Mouse (Mus musculus): ENCODE data around the gene Tbx21.

The Tbx21 gene

GRCm38 (mm10) chr11:97114671-97115601 lies at the start of gene Tbx21:
Gene Tbx21 (minus strand): TSS chr11:97115331.
- DNase-seq (ENCODE audit: low read depth, low spot score): peak; percentile 55

DNA sequence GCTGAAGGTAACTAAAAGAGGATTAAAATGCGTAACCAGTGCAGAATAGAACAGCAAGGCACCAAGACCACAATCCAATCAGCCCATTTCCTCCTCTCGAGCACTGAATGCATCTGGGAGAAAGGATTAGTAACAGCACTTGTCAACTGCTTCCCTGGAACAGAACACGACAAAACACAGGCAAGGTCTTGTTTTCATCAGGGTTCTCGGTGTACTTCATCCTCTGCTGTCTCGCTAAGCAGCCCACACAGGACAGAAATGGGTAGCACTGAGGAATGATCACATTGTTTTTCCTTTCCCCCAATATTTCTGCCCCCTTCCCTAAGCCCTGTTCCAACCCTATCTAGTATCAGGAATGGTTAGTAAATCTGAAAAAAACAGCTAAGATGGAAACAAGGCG lies 45.2 kb upstream of the Tbx21 start:
- DNase-seq (ENCODE audit: low read depth, low spot score): no peak

DNA sequence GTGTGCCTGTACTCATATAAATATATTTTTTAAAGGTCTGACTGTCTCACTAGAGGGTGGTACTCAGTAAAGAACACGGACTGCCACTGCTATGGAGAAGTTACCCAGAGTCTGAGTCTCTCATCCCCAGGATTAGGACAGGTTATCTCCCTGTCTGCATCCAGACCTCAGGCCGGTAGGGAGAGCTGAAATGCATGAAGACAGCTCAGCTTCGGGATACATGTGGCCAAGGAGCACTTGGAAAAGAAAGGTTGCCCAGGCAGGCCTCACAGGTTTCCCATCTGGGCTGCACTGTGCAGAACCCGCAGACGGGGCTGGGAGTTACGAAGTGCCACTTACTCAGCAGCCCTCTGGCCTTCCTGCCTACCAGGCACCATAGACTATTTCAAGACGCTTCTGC lies 41.9 kb upstream of the Tbx21 start:
- DNase-seq (ENCODE audit: low read depth, low spot score): no peak

DNA sequence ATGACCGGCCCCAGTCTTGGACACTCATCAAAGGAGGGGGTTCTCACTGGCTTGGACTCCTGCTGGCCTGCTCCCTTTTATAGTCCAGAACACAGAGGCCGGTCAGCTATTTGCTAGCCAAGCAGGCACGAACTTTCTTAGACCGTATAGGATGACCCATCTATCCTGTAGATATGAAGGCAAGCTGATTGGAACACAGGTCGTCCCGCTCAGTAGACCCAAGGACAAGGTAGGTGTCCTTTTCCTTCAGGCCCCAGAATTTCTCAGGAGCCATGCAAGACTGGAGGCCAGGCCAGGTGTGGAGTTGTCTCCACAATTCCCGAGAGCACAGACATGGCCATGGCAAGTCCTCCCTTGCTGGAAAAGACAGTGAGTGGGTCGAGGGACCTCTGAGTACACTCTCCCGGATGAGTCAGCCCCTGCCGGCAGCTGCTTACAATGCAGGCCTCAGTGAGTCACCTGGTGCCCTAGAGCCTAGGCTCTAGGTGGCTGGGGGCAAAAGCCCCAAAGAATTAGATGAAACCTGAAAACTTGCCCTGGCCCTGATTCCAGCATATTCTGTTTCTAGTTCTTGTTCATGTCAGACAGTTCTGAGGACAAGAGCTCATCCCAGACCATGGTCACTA lies 37.6 kb upstream of the Tbx21 start:
- peak; percentile 49 for DNase-seq (ENCODE audit: low read depth, low spot score)

DNA sequence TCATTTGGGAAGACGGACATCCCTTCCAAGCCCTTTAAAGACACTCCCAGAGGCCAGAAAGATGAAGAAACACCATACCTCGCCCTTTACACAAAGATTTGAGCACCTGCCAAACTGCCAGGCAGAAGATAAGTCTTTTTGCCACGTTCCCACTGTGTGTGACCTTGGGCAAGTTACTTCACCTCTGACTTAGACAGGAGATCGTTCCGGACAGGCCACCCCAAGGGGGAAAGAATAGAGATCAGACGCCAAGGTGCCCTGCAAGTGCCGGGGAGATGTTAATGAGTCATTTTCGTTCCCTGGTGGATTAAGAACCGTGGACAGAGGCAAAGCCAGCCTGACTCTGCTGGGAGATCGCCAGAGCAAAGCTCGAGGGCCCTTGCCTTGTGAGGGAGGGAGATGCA lies 36.9 kb upstream of the Tbx21 start:
- peak; percentile 78 for DNase-seq (ENCODE audit: low read depth, low spot score)

DNA sequence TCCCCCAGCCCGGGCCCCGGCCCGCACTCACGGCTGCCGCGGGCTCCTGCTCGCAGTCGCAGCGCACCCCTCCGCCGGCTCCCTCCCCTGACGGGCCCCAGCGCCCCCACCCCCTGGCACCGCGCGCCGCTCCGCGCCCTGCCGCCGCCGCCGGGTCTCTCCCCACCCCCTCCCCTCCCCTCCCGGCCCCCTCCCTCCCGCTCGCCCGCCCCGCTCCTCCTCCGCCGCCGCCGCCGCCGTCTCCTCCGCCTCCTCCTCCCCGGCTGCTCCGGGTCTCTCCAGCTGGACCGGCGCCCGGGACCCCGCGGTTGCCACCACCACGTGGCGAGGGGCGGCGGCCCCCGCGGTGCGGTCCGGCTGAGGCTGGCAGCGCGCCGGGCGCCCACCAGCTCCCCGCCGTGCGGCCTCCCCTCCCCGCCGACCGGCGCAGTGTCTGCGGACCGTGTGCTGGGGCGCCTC lies 36.2 kb upstream of the Tbx21 start, which contains the start of gene Tbkbp1:
Tbkbp1 (minus strand) TSS at position 153 of the 459 bp plus-strand sequence.
- DNase-seq (ENCODE audit: low read depth, low spot score): no peak

DNA sequence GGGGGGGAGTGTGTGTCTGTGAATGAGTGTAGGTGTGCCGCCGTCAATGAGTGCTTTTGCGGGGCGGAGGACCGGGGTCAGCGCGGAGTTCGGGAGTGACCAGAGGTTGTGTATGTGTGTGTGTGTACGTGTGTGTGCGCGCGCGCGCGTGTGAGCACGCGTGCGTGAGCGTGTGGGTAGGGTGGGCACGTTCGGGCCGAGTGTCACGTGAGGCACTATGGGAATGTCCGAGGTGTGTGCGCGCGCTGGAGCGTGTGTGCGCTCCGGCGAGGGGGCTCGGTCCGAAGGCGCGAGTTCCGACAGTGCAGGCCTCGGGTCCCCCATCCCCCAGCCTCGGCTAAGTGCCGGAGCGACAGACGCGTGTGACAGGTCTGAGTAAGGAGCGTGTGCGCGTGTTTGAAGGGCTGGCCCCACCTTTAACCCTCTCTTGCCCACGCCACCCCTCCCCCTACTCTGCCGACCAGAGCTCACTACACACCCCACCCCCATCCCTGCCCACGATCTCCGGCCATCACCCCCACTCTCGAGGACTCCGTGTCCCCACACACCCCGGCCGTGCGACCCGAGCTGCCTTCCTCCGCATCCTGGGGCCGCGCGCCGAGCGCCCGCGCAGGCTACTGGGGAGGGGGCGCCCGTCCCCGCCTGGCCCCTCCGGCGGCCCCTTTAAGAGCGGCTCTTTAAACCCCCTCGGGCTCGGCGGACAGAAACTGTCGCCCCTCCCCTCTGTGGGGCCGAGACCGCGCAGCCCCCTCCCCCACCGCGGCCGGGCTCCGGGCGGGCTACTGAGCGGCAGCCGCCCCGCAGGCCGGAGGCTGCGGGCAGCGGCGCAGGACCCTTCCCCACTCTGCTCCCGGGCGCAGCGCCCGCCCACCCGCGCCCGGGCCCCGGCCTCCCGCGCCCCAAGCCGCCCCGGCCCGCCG lies 35.5 kb upstream of the Tbx21 start:
- peak; percentile 82 for DNase-seq (ENCODE audit: low read depth, low spot score)

DNA sequence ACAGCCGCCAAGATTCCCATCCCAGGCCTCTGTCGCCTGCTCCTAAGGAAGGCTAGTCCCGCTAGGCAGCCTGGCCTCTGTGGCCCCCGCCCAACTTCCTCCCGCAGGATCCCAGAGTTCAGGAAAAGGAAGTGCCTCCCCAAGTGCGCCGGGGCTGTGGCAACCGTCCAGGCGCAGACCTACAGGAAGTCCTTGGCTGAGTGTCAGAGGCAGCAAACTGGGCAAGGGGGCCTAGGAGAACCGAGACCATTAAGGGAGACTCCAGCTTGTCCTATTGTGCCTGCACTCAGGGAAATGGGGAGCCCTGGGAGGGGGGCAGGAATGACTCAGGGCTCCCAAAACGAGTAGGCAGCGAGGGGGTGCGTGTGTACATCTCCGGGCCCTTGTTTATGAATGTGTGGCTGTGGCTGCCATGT lies 34.9 kb upstream of the Tbx21 start:
- peak; percentile 40 for DNase-seq (ENCODE audit: low read depth, low spot score)

DNA sequence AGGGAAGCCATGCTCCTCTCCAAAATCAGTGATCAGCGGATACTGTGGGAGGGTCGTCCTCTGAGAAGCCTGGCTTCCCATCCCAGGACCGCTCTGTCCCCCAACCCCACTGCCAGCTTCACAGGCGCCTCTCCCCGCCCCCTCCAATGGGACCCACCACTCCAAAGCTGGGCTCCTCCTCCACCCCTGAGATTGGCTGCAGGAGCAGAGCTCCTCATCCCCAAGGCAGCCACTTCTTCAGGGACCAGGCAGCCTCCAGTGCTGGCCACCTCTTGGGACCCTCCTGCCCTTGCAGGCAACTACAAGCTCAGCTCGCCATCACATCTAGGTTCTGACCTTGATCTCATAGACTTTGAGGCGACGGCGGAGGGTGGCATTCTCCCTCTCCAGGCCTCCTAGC lies 33.9 kb upstream of the Tbx21 start:
- DNase-seq (ENCODE audit: low read depth, low spot score): no peak

DNA sequence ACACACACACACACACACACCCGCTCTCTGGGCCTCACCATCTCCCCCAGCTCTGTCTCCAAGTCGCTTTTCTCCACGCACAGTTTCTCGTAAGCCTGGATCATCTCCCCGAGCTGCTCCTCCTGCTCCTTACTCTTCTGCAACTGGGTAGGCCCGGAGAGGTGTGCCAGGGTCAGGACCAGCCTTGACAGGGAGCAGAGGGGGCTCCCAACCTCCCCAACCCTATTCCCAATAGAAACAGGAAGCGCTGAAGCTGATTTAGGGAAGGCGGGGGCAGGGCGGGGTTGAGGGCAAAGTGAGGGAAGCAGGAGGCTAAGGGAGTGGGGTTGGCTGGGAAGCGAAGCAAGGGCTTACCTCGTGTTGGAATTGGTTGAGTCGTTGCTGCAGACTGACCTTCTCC lies 33.5 kb upstream of the Tbx21 start:
- DNase-seq (ENCODE audit: low read depth, low spot score): peak; percentile 38

GRCm38 (mm10) chr11:97147333-97147732 lies 32.2 kb upstream of the Tbx21 start:
- no peak for DNase-seq (ENCODE audit: low read depth, low spot score)

DNA sequence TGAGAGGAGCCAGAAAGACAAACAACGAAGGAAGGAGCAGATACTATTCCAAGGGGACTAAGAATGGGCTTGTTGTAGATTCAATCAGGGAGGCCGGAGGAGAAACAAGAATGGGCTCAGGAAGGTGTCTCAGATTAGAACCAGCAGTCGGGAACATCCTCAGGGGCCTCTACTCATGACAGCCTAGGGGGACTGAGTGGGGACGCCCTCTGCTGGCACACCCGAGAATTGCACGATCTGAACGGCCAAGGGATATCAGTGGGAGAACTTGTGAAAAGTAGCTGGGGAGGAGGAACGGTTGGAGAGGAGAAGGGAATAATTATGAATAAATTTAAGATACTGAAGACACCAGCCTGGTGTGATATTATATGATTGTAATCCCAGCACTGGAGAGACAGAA lies 31.6 kb upstream of the Tbx21 start:
- peak; percentile 83 for DNase-seq (ENCODE audit: low read depth, low spot score)

GRCm38 (mm10) chr11:97145951-97146350 lies 30.8 kb upstream of the Tbx21 start:
- no peak for DNase-seq (ENCODE audit: low read depth, low spot score)

DNA sequence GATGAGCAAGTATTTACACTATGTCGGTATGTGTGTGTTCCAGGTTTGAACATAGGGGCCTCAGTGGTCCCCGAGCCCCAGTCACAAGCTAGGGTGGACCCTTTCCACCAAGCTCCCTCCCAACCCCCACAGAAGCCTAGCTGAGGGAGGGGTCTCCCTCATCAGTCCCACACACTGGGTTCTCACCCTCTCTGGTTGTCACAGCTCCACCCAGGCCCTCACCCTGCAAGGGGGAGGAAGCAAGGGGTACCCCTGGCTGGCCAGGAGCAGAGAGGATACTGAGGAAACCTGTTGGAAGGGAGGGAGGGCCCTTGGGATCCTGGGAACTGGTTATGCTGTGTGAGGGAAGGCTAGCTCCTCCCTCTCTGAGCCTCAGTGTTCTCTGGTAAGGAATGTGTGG lies 30.2 kb upstream of the Tbx21 start:
- no peak for DNase-seq (ENCODE audit: low read depth, low spot score)

GRCm38 (mm10) chr11:97143196-97143900 lies 28.2 kb upstream of the Tbx21 start:
- DNase-seq (ENCODE audit: low read depth, low spot score): no peak

GRCm38 (mm10) chr11:97142159-97142608 lies 27.1 kb upstream of the Tbx21 start:
- DNase-seq (ENCODE audit: low read depth, low spot score): no peak

GRCm38 (mm10) chr11:97140811-97141210 lies 25.7 kb upstream of the Tbx21 start:
- DNase-seq (ENCODE audit: low read depth, low spot score): no peak

DNA sequence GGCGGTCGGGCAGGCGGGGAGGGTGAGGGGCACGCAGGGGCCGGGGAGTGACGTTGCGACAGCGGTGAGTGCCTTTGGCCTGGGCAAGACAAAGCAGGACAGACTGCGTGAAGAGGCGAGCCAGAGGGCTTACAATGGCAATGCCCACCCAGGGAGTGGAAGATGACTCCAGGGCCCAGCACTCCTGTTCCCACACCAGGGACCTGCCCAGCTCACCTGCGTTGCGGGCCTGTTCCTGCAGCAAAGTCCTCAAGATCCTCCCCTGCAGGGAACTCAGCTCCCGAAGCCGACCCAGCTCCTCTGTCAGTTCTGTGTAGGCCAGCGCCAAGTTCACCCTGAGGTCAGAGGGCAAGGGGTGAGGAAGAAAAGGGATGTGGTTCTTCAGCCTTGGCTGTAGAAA lies 24.1 kb upstream of the Tbx21 start:
- DNase-seq (ENCODE audit: low read depth, low spot score): no peak

GRCm38 (mm10) chr11:97138554-97139226 lies 23.6 kb upstream of the Tbx21 start:
- no peak for DNase-seq (ENCODE audit: low read depth, low spot score)

DNA sequence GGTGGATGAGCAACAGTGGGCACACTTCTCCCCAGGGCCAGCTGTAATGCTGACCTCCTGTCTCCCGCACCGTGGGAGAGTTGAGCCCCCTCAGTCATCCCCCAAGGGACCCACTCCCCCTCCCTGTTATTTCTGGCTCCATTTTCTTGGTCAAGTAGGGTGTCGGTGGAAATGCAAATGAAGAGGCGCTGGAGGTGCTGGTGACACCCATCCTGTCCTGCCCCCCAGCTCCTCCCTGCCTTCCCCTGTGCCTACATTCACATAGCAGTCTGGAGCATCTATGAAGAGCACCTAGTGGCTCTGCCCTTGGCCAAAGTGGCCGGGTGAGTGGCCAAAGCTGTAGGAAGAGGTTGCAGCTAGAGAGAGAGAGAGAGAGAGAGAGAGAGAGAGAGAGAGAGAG lies 18.1 kb upstream of the Tbx21 start:
- DNase-seq (ENCODE audit: low read depth, low spot score): no peak
